Mouse (Mus musculus) kidney, embryonic 16.5 days (tissue): ENCODE measurements at regions not wholly inside any gene's neighbourhood (a gene's known extent, or its start where the extent isn't known, plus 50 kb on each side); places are given as distances from the start of the nearest gene placed in this dataset.

Experiments
- ATAC-seq: fragments of 200-750 bp; cut with Nextera tagmentation; 2 replicates; pipeline ENCODE4 v1.8.0; 2017; ENCODE audit warnings: moderate TSS enrichment; ENCODE audit not compliant: low FRiP score, low TSS enrichment
- H3K27ac ChIP-seq: fragments of 300-500 bp; sonication (generic); 2 replicates; pipeline ENCODE4 v1.5.1; 2014; ENCODE audit warnings: low read length
- H3K27me3 ChIP-seq: fragments of 300-500 bp; sonication (generic); 2 replicates; pipeline ENCODE4 v1.6.1; 2014; ENCODE audit warnings: low read length, control low read depth, mixed read lengths; ENCODE audit not compliant: insufficient read depth
- H3K36me3 ChIP-seq: fragments of 300-500 bp; sonication (generic); 2 replicates; pipeline ENCODE4 v1.6.1; 2014; ENCODE audit warnings: low read length, control low read depth, mixed read lengths; ENCODE audit not compliant: insufficient read depth
- H3K4me1 ChIP-seq: fragments of 300-500 bp; sonication (generic); 2 replicates; pipeline ENCODE4 v1.6.1; 2014; ENCODE audit warnings: low read length, control low read depth, mixed read lengths; ENCODE audit not compliant: insufficient read depth
- H3K4me2 ChIP-seq: fragments of 300-500 bp; sonication (generic); replicated peaks from 2 replicates; pipeline ENCODE4 v1.6.1; 2014; ENCODE audit warnings: low read depth, low read length
- H3K4me3 ChIP-seq: fragments of 300-500 bp; sonication (generic); 2 replicates; pipeline ENCODE4 v1.5.1; 2014; ENCODE audit warnings: mild to moderate bottlenecking, low read length
- H3K9ac ChIP-seq: fragments of 300-500 bp; sonication (generic); replicated peaks from 2 replicates; pipeline ENCODE4 v1.6.1; 2014; ENCODE audit warnings: low read length
- H3K9me3 ChIP-seq: fragments of 300-500 bp; sonication (generic); 2 replicates; pipeline ENCODE4 v1.6.1; 2016; ENCODE audit warnings: low read length, control low read depth
- WGBS: fragments of 180-500 bp; shearing (Covaris S2); extraction: QIAGEN DNeasy Blood & Tissue Kit; methylation state at CpG from one replicate; pipeline ENCODE4 v1.1.7; 2014; 5-methylcytosine and 5-hydroxymethylcytosine counted together

DNA sequence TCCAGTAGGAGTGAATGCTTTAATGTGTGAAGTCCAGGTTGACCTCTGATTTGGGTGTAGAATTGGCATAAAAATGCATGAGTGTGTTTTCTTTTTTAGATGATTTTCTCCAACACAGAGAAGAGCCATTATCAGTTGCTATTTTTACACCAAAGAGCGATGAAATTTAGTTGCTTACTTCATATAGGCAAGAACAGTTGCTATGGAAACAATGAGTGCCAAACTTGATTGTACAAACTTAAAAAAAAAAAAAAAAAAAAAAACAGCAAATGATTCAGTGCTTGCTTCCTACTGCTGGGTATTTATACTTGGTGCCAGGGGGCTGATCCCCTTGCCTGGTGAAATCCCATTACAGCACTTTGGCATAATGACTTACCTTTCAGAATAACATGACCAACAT is 268.0 kb downstream of the Sec23a start:
- Histone ChIP-seq H3K36me3 (no peaks in the 10 kb centered on the region), H3K4me2 (no peak overlapping the region), H3K4me3 (no peak overlapping the region), H3K9ac (no peak overlapping the region), H3K27me3 (no peaks in the 10 kb centered on the region), H3K4me1 (no peaks in the 10 kb centered on the region), H3K9me3 (no peaks in the 10 kb centered on the region), H3K27ac (no peak overlapping the region)
- no peak for ATAC-seq
- 86% methylated on average over 1 of the region's 1 CpGs for WGBS

DNA sequence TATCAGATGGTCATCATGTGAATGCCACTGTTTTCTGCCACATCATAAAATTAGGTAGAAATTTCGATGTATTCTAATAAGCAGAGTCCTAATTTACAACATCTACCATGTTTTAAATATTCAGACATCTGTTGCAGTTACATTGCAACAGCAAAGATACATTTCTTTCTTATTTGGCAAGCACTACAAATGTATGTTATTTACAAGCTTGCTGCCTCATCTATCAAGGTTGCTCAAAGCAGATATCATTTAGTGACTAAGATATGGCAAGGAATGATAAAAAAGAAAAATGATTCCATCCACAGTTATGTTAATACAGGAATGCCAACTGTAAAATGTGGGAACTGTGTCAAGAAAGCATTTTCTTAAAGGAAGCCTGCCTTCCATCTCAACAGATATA is 283.7 kb downstream of the Sec23a start:
- Histone ChIP-seq H3K27me3 (no peaks in the 10 kb centered on the region), H3K27ac (no peak overlapping the region), H3K36me3 (no peaks in the 10 kb centered on the region), H3K4me2 (no peak overlapping the region), H3K4me1 (no peaks in the 10 kb centered on the region), H3K9me3 (no peaks in the 10 kb centered on the region), H3K4me3 (no peak overlapping the region), H3K9ac (no peak overlapping the region)
- 60% methylated on average over 1 of the region's 1 CpGs for WGBS
- ATAC-seq, result no peak

DNA sequence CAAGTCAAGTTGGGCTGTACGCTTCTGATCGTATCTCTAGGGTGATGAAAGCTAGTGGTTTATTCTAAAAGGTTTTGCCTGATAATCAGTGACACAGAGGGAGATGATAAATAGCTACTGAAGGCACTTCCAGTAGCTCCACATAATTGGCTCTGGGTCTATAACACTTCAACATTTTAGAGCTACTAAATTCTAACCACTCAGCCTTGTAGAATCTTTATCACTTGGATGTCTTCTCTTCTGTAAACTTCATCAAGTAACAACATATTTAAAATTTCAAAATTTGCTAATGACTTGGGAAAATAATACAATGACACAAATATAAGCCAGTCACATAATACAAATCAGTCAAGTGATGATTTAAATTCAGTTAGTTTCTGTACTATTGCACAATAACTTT is 284.3 kb downstream of the Sec23a start:
- no peak overlapping the region for H3K9ac ChIP-seq
- no peaks in the 10 kb centered on the region for H3K36me3 ChIP-seq
- no peaks in the 10 kb centered on the region for H3K4me1 ChIP-seq
- WGBS, result 77% methylated on average over 2 of the region's 2 CpGs
- no peaks in the 10 kb centered on the region for H3K9me3 ChIP-seq
- no peaks in the 10 kb centered on the region for H3K27me3 ChIP-seq
- H3K4me3 ChIP-seq, result no peak overlapping the region
- H3K27ac ChIP-seq, result no peak overlapping the region
- no peak overlapping the region for H3K4me2 ChIP-seq
- ATAC-seq, result no peak

DNA sequence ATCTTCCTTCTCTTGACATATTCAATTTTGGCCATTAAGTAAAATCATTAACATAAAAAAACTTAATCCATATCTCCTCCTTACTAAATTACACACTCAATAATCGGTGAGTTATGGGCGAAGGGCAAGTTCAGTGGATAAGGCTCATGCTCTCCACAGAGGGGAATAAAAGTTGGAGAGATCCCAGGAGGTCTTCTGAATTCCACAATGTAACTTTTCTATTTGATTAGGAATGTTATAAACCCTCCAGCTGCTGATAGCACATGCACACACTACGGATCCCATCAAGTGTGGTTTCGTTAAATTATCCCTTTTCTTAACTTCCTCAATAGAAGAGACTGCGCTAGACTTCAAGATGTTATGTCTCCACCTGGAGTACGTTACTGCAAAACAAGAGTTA is 293.9 kb downstream of the Sec23a start:
- Histone ChIP-seq H3K4me3 (no peak overlapping the region), H3K27me3 (no peaks in the 10 kb centered on the region), H3K36me3 (no peaks in the 10 kb centered on the region), H3K4me1 (no peaks in the 10 kb centered on the region), H3K4me2 (no peak overlapping the region), H3K9me3 (no peaks in the 10 kb centered on the region), H3K27ac (no peak overlapping the region), H3K9ac (no peak overlapping the region)
- ATAC-seq, result no peak
- 78% methylated on average over 6 of the region's 6 CpGs for WGBS

DNA sequence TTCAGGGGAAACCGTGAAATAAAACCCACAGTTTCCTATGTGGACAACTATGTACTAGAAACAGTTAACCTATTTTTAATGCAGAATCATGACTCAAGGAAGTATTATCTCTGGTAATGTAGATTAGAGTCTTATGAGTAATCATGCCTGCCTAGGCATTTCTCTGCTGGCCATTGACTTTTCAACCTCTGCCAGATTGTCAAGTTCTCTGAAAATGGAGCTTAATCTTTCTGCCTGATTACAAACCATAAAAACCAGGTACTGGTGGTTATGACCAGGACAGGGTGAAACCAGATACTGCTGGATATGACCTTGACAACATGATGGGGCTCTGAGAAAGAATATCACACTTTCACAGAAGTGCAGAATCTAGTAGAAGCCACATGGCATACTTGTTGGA is 297.6 kb downstream of the Sec23a start:
- H3K36me3 ChIP-seq, result no peaks in the 10 kb centered on the region
- WGBS, result 79% methylated on average over 1 of the region's 1 CpGs
- H3K4me1 ChIP-seq, result no peaks in the 10 kb centered on the region
- no peak for ATAC-seq
- no peaks in the 10 kb centered on the region for H3K9me3 ChIP-seq
- H3K9ac ChIP-seq, result no peak overlapping the region
- H3K4me2 ChIP-seq, result no peak overlapping the region
- H3K27me3 ChIP-seq, result no peaks in the 10 kb centered on the region
- H3K27ac ChIP-seq, result no peak overlapping the region
- no peak overlapping the region for H3K4me3 ChIP-seq

DNA sequence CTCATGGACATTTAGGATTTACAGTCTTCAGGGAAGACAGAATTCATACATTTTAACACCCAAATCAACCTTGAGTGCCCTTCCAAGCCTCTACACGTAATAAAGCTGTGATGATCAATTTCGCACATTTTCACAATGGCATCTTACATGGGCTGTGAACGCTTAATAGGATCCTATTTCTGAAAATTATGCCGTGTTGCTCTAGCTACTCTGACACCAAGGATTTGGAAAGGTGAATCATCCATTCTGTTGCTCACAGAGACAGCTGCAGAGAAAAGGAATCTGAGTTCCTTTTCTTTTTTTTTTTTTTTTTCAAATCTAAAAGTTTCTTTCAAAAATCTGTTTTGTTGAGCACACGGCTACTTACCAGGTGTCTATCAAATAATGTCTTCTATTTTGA is 316.1 kb downstream of the Sec23a start:
- Histone ChIP-seq H3K27ac (no peak overlapping the region), H3K4me1 (no peaks in the 10 kb centered on the region), H3K36me3 (no peaks in the 10 kb centered on the region), H3K9me3 (peaks cover 6% of the 10 kb centered on the region; the same call in 1 of the 2 replicates), H3K4me2 (no peak overlapping the region), H3K4me3 (no peak overlapping the region), H3K27me3 (no peaks in the 10 kb centered on the region), H3K9ac (no peak overlapping the region)
- no peak for ATAC-seq
- 85% methylated on average over 5 of the region's 5 CpGs for whole genome bisulfite sequencing

DNA sequence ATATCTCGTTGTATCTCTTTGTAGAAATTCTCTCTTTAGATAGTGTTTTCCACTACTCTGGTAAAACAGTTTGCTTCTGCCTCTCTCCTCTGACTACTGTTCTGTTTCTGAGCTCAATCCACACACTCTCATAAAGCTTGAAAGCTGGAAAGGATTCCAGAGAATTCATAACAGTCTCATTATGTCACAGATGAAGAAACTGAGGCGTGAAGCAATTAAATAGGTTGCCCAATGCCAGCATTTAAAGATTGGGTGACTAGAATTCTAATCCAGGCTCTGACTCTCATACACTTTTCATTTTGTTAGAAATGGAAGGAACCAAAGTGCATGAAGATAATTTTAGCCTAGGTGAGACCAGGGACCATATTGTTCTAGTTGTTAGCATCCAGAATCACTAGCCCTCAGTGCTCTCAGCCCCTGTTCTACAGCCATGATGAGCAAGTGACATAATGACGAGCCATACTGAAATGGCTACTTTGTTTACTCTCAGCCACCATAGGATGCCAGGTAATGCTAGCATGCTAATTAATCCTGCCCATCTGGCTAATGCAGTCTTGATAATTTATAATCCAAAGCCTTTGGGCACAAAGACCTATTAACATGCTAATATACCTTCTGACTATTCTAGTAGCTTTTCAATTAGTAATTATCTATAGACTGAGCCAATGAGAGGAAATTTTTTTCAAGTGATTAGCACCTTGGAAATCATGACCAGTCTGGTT is 341.7 kb downstream of the Sec23a start:
- Histone ChIP-seq H3K36me3 (no peaks in the 10 kb centered on the region), H3K9ac (no peak overlapping the region), H3K4me1 (no peaks in the 10 kb centered on the region), H3K4me2 (no peak overlapping the region), H3K9me3 (no peaks in the 10 kb centered on the region), H3K4me3 (no peak overlapping the region), H3K27ac (no peak overlapping the region), H3K27me3 (no peaks in the 10 kb centered on the region)
- ATAC-seq, result no peak
- 81% methylated on average over 3 of the region's 3 CpGs for WGBS

DNA sequence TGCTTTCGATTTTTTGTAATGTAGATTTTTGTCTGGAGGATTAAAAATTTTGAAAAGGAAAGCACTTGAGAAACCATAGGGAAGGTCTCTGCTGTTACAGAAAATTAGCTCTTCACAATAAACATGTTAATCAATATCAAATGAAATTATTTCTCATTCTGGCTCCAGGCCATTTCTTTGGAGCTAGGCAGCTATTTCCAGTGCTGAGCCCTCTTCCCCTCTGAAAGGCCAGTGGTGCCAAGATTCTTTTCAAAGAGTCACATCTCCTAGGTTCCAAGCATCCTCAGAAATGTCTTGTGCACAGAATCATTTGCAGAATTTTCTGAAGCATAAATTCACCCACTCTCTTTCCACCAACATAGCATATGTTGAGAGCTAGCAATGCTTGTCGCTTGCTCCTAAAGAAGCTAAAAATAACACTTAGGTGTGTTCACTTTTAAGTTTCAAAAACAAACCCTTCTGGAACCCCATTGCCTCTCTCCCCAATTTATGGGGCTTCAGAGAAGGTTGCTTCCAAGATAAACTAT is 357.2 kb downstream of the Sec23a start:
- Histone ChIP-seq H3K36me3 (no peaks in the 10 kb centered on the region), H3K9ac (no peak overlapping the region), H3K27ac (no peak overlapping the region), H3K27me3 (no peaks in the 10 kb centered on the region), H3K4me1 (no peaks in the 10 kb centered on the region), H3K4me3 (no peak overlapping the region), H3K9me3 (no peaks in the 10 kb centered on the region), H3K4me2 (no peak overlapping the region)
- 86% methylated on average over 2 of the region's 2 CpGs for WGBS
- ATAC-seq, result no peak

DNA sequence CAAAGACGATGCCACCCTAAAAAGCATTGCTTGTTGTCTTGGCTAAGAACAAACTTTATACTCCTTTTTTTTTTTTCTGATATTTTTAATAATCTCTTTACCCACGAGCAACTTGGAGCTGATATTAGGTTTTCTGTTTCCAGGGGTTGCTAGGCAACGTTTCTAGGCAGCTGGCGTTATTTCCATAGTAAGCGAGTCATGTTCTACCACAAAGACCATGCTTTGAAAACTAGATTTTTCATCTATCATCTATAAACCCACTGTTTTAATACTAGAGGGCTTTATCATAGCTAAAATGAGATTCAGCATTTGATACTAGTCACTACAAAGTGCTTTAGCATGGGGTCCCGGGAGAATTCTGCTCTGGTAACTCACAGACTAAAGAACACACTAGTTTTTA is 358.1 kb downstream of the Sec23a start:
- Histone ChIP-seq H3K27me3 (no peaks in the 10 kb centered on the region), H3K9me3 (no peaks in the 10 kb centered on the region), H3K4me2 (no peak overlapping the region), H3K4me1 (no peaks in the 10 kb centered on the region), H3K9ac (no peak overlapping the region), H3K4me3 (no peak overlapping the region), H3K36me3 (no peaks in the 10 kb centered on the region), H3K27ac (no peak overlapping the region)
- no peak for ATAC-seq
- 81% methylated on average over 6 of the region's 6 CpGs for WGBS

DNA sequence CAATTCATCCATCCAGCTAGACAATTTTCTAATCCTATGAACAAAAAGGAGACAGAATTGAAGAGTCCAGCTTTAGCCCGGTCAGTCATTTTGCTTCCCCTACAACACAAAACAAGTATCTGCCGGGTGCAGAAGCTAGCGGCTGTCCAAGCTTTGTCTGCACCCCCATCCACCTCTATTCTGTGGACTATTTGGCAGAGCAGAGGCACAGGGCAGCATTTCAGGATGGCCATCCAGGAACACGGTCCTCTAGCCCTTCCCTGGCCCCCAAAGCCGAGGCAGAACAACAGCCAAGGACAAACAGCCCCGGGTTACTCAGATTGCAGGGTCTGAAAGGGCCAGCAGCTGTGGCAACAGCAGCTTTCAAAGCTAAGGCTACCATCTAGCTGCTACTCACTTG is 358.6 kb downstream of the Sec23a start:
- no peak overlapping the region for H3K4me3 ChIP-seq
- no peak for ATAC-seq
- H3K9ac ChIP-seq, result no peak overlapping the region
- no peaks in the 10 kb centered on the region for H3K4me1 ChIP-seq
- H3K36me3 ChIP-seq, result no peaks in the 10 kb centered on the region
- no peak overlapping the region for H3K27ac ChIP-seq
- 57% methylated on average over 6 of the region's 6 CpGs for WGBS
- no peaks in the 10 kb centered on the region for H3K27me3 ChIP-seq
- no peak overlapping the region for H3K4me2 ChIP-seq
- no peaks in the 10 kb centered on the region for H3K9me3 ChIP-seq
